Mouse (Mus musculus) kidney, embryonic 16.5 days (tissue): Measurements from ENCODE around the gene Pum1. TPM values are rescaled to one million over a fixed set of nuclear protein-coding genes. Genes with fewer than 3 reads are reported as not detected.

Source experiments
- ATAC-seq: fragments of 200-750 bp; cut with Nextera tagmentation; 2 replicates; pipeline ENCODE4 v1.8.0; 2017; ENCODE audit warnings: moderate TSS enrichment; ENCODE audit not compliant: low FRiP score, low TSS enrichment
- H3K27ac ChIP-seq: fragments of 300-500 bp; sonication (generic); 2 replicates; pipeline ENCODE4 v1.5.1; 2014; ENCODE audit warnings: low read length
- H3K27me3 ChIP-seq: fragments of 300-500 bp; sonication (generic); 2 replicates; pipeline ENCODE4 v1.6.1; 2014; ENCODE audit warnings: low read length, control low read depth, mixed read lengths; ENCODE audit not compliant: insufficient read depth
- H3K36me3 ChIP-seq: fragments of 300-500 bp; sonication (generic); 2 replicates; pipeline ENCODE4 v1.6.1; 2014; ENCODE audit warnings: low read length, control low read depth, mixed read lengths; ENCODE audit not compliant: insufficient read depth
- H3K4me1 ChIP-seq: fragments of 300-500 bp; sonication (generic); 2 replicates; pipeline ENCODE4 v1.6.1; 2014; ENCODE audit warnings: low read length, control low read depth, mixed read lengths; ENCODE audit not compliant: insufficient read depth
- H3K4me2 ChIP-seq: fragments of 300-500 bp; sonication (generic); replicated peaks from 2 replicates; pipeline ENCODE4 v1.6.1; 2014; ENCODE audit warnings: low read depth, low read length
- H3K4me3 ChIP-seq: fragments of 300-500 bp; sonication (generic); 2 replicates; pipeline ENCODE4 v1.5.1; 2014; ENCODE audit warnings: mild to moderate bottlenecking, low read length
- H3K9ac ChIP-seq: fragments of 300-500 bp; sonication (generic); replicated peaks from 2 replicates; pipeline ENCODE4 v1.6.1; 2014; ENCODE audit warnings: low read length
- H3K9me3 ChIP-seq: fragments of 300-500 bp; sonication (generic); 2 replicates; pipeline ENCODE4 v1.6.1; 2016; ENCODE audit warnings: low read length, control low read depth
- WGBS: fragments of 180-500 bp; shearing (Covaris S2); extraction: QIAGEN DNeasy Blood & Tissue Kit; methylation state at CpG from one replicate; pipeline ENCODE4 v1.1.7; 2014; 5-methylcytosine and 5-hydroxymethylcytosine counted together
- polyA plus RNA-seq: library from polyadenylated mRNA; unstranded; fragments of >200 nt; fragmentation: Nextera tagmentation; extraction: Ambion mirVana; gene quantifications from 2 replicates; pipeline ENCODE4 v1.2.1, GENCODE M21; 2015

The Pum1 gene
- polyA plus RNA-seq, 1 experiment from 2014 or later = 96.8 TPM

DNA sequence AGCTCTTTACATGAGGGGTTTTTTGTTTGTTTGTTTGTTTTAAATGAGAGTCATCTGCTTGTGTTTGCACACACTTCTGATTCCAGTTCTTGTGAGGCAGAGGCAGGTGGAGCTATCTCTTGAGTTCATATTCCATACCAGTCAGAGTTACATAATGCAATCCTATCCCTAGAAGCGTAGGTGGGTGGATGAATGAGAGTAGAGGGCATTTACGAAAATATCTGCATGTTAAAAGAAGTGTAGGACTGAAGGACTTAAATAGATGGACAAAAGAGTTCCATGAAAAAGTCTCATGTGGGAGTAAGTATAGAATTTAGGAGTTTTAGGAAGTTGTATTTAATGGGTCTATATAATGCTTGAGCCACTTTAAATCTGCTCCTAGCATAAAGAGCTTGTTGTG is 88.8 kb downstream of the Pum1 start:
- H3K27ac ChIP-seq = no peak overlapping the region
- no peaks in the 10 kb centered on the region for H3K4me1 ChIP-seq
- H3K9me3 ChIP-seq = no peaks in the 10 kb centered on the region
- peaks cover 67% of the 10 kb centered on the region for H3K36me3 ChIP-seq
- H3K27me3 ChIP-seq = no peaks in the 10 kb centered on the region
- H3K4me2 ChIP-seq = no peak overlapping the region
- no peak for ATAC-seq
- no peak overlapping the region for H3K4me3 ChIP-seq
- H3K9ac ChIP-seq = no peak overlapping the region
- 96% methylated on average over 2 of the region's 2 CpGs for WGBS

DNA sequence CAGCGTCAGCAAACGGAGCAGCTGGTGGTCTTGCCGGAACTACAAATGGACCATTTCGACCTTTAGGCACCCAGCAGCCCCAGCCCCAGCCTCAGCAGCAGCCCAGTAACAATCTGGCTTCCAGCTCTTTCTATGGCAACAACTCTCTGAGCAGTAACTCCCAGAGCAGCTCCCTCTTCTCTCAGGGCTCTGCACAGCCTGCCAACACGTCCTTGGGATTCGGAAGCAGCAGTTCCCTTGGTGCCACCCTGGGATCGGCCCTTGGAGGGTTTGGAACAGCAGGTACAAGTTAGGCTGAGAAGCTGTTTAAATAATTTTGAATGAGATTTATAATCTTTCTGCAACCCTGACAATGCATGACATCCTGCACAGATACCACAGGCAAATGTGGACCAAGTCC is 89.5 kb downstream of the Pum1 start:
- WGBS = 73% methylated on average over 7 of the region's 7 CpGs
- no peak overlapping the region for H3K4me2 ChIP-seq
- no peaks in the 10 kb centered on the region for H3K4me1 ChIP-seq
- peaks cover 63% of the 10 kb centered on the region for H3K36me3 ChIP-seq
- H3K9me3 ChIP-seq = no peaks in the 10 kb centered on the region
- no peaks in the 10 kb centered on the region for H3K27me3 ChIP-seq
- H3K4me3 ChIP-seq = no peak overlapping the region
- no peak overlapping the region for H3K9ac ChIP-seq
- no peak for ATAC-seq
- H3K27ac ChIP-seq = no peak overlapping the region

DNA sequence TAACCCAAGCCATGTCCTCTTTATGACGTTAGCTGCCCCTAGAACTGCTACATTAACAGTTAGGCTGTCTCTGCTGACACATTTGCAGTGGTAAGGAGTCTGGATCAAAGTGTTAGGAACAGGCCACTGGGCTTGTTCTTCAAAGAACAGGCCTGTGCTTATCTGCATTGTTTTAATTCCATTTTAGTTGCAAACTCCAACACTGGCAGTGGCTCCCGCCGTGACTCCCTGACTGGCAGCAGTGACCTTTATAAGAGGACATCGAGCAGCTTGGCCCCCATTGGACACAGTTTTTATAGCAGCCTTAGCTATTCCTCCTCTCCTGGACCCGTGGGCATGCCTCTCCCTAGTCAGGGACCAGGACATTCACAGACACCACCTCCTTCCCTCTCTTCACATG is 90.6 kb downstream of the Pum1 start:
- H3K4me1 ChIP-seq = no peaks in the 10 kb centered on the region
- 58% methylated on average over 5 of the region's 5 CpGs for WGBS
- H3K9me3 ChIP-seq = no peaks in the 10 kb centered on the region
- H3K36me3 ChIP-seq = peaks cover 66% of the 10 kb centered on the region
- peak overlapping the region; percentile 8; the same call in 1 of the 2 replicates for H3K27ac ChIP-seq
- H3K9ac ChIP-seq = no peak overlapping the region
- no peak overlapping the region for H3K4me2 ChIP-seq
- no peaks in the 10 kb centered on the region for H3K27me3 ChIP-seq
- no peak overlapping the region for H3K4me3 ChIP-seq
- no peak for ATAC-seq

DNA sequence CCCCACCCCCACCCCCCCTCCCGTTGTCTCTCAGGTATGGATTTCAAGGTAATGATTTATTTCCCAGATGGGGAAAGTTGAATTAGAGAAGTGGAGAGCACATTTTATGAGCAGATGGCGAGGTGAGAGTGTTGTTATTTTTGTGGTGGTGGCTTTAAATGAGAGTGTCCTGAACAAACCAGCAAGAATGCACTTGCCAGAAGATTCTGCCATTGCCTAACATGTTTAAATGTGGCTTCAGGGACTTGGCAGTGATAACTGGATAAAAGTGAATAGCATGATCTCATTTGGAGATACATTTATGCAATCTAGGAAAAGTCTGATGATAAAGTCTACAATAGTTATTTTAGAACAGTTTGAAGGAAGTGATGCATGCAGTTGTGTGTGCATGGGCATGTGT is 91.7 kb downstream of the Pum1 start:
- Histone ChIP-seq H3K36me3 (peaks cover 70% of the 10 kb centered on the region), H3K9ac (no peak overlapping the region), H3K4me1 (no peaks in the 10 kb centered on the region), H3K27ac (no peak overlapping the region), H3K4me2 (no peak overlapping the region), H3K27me3 (no peaks in the 10 kb centered on the region), H3K9me3 (no peaks in the 10 kb centered on the region), H3K4me3 (no peak overlapping the region)
- no peak for ATAC-seq
- WGBS = 36% methylated on average over 2 of the region's 2 CpGs

DNA sequence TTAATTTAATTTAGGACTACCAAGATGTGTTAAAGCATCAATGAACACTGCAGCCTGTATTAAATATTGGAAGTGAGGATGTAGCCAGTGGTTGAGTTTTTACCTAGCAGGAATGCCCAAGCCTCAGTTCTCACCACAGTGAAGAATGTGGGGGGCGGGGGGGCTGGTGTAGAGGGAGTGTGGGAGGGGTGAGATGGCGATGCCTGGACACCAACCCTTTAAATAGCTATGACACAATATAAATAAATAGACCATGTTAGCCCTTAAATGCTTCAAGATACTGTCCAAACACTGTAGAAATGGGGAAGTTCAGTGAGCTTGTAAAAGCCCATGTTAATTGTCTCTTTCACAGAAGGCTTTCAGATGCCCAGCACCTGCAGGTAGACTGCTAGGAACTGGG is 96.8 kb downstream of the Pum1 start:
- ATAC-seq = no peak
- Histone ChIP-seq H3K27ac (no peak overlapping the region), H3K9me3 (no peaks in the 10 kb centered on the region), H3K9ac (no peak overlapping the region), H3K27me3 (no peaks in the 10 kb centered on the region), H3K4me1 (no peaks in the 10 kb centered on the region), H3K4me2 (no peak overlapping the region), H3K4me3 (no peak overlapping the region), H3K36me3 (peaks cover 64% of the 10 kb centered on the region)
- 85% methylated on average over 2 of the region's 2 CpGs for WGBS

- Histone ChIP-seq H3K36me3 (peaks cover 69% of the 10 kb centered on the region), H3K4me3 (no peak overlapping the region), H3K4me2 (no peak overlapping the region), H3K4me1 (no peaks in the 10 kb centered on the region), H3K9me3 (no peaks in the 10 kb centered on the region), H3K27ac (no peak overlapping the region), H3K27me3 (no peaks in the 10 kb centered on the region), H3K9ac (no peak overlapping the region)
- ATAC-seq = no peak; the same call in 1 of the 2 replicates
- WGBS = 71% methylated on average over 5 of the region's 5 CpGs
These were observed 98.7 kb downstream of the Pum1 start for GRCm38 (mm10) chr4:130761809-130762208.

- ATAC-seq = no peak
- Histone ChIP-seq H3K4me1 (no peaks in the 10 kb centered on the region), H3K9me3 (no peaks in the 10 kb centered on the region), H3K4me3 (no peak overlapping the region), H3K27me3 (no peaks in the 10 kb centered on the region), H3K27ac (no peak overlapping the region), H3K9ac (no peak overlapping the region), H3K4me2 (no peak overlapping the region), H3K36me3 (peaks cover 73% of the 10 kb centered on the region)
- whole genome bisulfite sequencing = 81% methylated on average over 7 of the region's 7 CpGs
These were observed 102.5 kb downstream of the Pum1 start for GRCm38 (mm10) chr4:130765399-130766160.

GRCm38 (mm10) chr4:130766387-130766786 is 103.3 kb downstream of the Pum1 start:
- no peaks in the 10 kb centered on the region for H3K9me3 ChIP-seq
- H3K27ac ChIP-seq = no peak overlapping the region
- H3K4me3 ChIP-seq = no peak overlapping the region
- H3K27me3 ChIP-seq = no peaks in the 10 kb centered on the region
- 95% methylated on average over 1 of the region's 2 CpGs for WGBS
- H3K9ac ChIP-seq = no peak overlapping the region
- H3K36me3 ChIP-seq = peaks cover 77% of the 10 kb centered on the region
- no peaks in the 10 kb centered on the region for H3K4me1 ChIP-seq
- no peak overlapping the region for H3K4me2 ChIP-seq
- no peak for ATAC-seq

DNA sequence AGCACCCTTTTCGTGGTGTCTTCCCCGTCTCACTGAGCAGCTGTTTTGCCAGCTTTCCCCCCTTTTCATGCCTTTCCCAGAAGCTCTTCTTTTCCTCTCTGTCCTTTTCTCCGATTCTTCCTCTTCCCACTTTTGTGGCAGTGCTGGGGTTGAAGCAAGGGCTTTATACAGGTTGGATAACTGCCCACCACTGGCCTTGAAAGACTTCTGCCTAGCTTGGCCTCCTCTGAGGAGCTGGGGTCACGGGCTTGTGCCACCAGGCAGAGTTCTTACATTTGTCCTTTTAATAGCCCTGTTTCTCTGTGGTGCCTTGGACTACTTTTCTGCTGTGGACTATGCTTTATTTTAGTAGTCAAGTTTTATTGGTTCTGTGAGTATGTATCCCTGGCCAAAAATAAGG is 103.8 kb downstream of the Pum1 start:
- 93% methylated on average over 4 of the region's 4 CpGs for WGBS
- ATAC-seq = no peak
- Histone ChIP-seq H3K36me3 (peaks cover 77% of the 10 kb centered on the region), H3K4me1 (no peaks in the 10 kb centered on the region), H3K27ac (no peak overlapping the region), H3K4me3 (no peak overlapping the region), H3K4me2 (no peak overlapping the region), H3K9ac (no peak overlapping the region), H3K9me3 (no peaks in the 10 kb centered on the region), H3K27me3 (no peaks in the 10 kb centered on the region)

DNA sequence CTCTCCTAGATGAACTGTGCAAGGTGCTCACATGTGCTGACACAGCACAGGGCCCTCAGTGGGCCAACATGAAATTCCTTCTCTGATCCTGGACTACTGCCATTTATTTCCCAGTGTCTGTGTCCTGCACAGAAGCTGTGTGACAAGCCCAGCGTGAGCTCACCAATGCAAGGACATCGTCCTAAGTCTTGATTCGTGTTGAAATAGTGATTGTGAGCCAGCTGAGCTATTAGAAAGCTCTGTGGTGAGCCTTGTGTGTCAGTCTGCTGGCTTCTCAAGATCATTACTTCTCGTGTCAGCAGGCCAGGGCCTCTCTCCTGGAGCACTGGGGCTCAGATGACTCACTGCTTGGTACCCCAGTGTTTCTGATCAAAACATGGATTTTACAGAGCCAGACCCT is 110.8 kb downstream of the Pum1 start:
- H3K36me3 ChIP-seq = peaks cover 55% of the 10 kb centered on the region
- no peaks in the 10 kb centered on the region for H3K9me3 ChIP-seq
- no peak for ATAC-seq
- no peak overlapping the region for H3K4me2 ChIP-seq
- 92% methylated on average over 4 of the region's 4 CpGs for WGBS
- H3K4me1 ChIP-seq = peaks cover 8% of the 10 kb centered on the region; the same call in 1 of the 2 replicates
- H3K9ac ChIP-seq = no peak overlapping the region
- no peaks in the 10 kb centered on the region for H3K27me3 ChIP-seq
- no peak overlapping the region for H3K27ac ChIP-seq
- H3K4me3 ChIP-seq = no peak overlapping the region
